Mouse (Mus musculus): ENCODE measurements at regions not wholly inside any gene's neighbourhood (a gene's known extent, or its start where the extent isn't known, plus 50 kb on each side); places are given as distances from the start of the nearest gene placed in this dataset.

DNA sequence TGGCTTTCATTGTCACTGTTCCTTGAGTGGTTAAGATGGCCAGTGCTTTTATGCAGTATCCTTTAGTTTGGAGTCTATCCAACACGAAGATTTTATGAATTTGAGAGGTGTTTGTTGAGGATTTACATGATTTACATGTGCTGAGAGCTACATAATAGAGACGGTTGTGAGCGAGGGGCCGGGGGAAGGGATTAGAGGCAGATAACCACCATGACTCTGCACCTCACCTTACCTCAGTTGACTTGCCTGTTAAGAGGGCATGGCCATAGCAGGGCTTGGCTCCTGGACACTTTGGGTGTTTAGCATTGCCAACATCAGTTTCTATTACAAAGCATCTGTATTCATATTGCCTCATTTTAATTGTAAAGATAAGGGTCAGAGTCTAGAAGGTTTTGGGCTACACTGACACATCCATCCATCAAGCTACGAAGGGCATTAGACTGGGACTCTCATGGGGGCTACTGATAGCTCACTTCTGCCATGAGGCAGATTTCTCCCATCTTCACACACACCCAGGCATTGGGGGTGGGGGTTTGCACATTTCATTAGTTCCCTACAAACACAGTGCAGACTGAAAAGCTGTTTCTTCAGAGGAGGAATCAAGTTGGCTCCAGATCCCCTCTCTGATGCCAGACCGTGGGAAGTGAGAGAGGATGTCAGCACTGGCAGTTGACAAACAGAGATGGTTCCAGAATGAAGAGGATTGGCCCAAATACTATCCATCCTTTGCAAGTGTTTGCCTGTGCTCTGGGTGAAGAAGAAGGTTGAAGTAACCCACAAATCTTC lies 139.9 kb downstream of the Gm11011 start:
- no peak for DNase-seq

GRCm38 (mm10) chr2:169445877-169446276 lies 141.7 kb downstream of the Gm11011 start:
- DNase-seq = no peak

DNA sequence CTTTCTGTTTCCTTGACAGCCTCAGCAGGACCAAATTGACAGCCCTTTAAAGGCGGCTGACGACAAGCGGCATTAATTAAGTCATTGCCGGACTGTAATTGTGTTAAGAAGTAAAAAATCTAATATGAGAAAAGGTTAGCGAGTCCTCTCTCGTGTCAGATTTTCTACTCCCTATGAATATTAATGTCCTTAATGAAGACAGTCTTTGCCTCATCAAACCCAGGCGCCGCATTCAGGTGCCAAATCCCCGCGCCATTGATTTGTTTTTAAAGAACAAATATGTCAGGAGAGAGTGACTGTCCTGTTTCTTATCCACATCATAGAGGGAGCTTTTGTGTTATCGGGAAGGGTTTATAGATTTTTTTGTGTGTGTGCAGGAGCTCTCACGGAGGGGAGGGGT lies 142.2 kb downstream of the Gm11011 start:
- no peak for DNase-seq

DNA sequence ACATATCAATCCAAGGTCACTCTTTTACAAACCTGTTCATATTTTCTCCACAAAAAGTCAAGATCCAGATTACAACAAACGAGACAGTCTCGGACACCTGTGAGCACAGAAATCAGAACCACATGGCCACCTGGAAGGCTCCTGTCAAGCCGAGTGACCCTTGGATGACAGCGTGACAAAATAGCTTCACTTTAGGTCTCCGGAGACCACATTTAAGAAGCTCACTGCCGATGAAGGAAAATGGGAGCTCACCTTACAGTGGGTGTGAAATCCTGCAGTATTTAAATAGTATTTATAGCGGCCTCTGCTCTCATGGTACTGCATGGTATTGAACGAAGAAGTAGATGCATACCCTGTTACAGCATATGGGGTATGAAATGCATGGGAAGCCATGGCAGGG lies 144.3 kb downstream of the Gm11011 start:
- no peak for DNase-seq

- DNase-seq = no peak
These were observed 156.0 kb downstream of the Gm11011 start for GRCm38 (mm10) chr2:169431516-169431915.

- no peak for DNase-seq
These were observed 158.1 kb downstream of the Gm11011 start for GRCm38 (mm10) chr2:169429411-169429810.

GRCm38 (mm10) chr2:169424166-169424920 lies 163.2 kb downstream of the Gm11011 start:
- DNase-seq = no peak

- DNase-seq = no peak
These were observed 175.2 kb downstream of the Gm11011 start for GRCm38 (mm10) chr2:169412361-169412760.

- DNase-seq = no peak
These were observed 177.5 kb downstream of the Gm11011 start for GRCm38 (mm10) chr2:169410080-169410479.

- no peak for DNase-seq
These were observed 182.4 kb downstream of the Gm11011 start for GRCm38 (mm10) chr2:169404908-169405690.

- DNase-seq = no peak
These were observed 189.8 kb downstream of the Gm11011 start for GRCm38 (mm10) chr2:169397758-169398157.

GRCm38 (mm10) chr2:169397013-169397412 lies 190.5 kb downstream of the Gm11011 start:
- no peak for DNase-seq

DNA sequence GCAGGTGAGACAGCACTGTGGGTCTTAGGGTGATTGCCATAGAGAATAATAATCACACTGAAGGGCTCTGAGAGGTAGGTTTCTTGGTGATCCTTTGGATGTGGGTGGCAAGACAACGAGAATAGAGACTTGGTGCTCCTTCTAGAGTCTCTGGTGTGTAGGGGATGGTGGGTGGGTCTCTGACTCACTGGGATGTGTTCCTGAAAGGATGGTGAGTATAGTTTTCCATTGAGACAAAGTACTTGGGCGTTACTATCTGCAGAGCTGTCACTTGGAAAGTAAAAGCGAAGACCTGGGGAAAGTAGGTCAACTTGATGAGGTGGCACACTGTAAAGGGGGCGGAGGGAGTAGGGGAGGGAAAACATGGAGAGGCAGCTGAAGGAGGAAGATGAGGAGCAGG lies 191.3 kb downstream of the Gm11011 start:
- DNase-seq = no peak

GRCm38 (mm10) chr2:169389611-169390010 lies 197.9 kb downstream of the Gm11011 start:
- DNase-seq = no peak

DNA sequence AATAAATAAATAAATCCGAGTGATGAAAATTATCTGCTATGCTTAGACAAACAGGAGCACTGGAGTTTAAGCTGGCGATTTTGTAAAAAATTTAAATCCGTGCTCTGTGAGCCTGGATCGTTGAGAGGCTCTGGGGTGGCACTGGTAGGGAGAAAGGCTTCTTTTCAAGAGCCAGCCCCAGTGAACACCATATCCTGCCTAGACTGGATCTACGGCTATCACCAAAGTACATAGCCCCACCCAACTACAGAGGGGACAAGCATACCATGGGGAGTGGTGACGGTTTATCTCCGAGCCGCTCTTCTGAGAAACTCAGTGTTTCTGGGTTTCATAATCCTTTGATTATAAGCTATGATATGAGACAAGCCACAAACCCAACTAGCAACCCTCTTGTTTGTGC lies 199.0 kb downstream of the Gm11011 start:
- DNase-seq = no peak

GRCm38 (mm10) chr2:169387765-169388518 lies 199.6 kb downstream of the Gm11011 start:
- no peak for DNase-seq

DNA sequence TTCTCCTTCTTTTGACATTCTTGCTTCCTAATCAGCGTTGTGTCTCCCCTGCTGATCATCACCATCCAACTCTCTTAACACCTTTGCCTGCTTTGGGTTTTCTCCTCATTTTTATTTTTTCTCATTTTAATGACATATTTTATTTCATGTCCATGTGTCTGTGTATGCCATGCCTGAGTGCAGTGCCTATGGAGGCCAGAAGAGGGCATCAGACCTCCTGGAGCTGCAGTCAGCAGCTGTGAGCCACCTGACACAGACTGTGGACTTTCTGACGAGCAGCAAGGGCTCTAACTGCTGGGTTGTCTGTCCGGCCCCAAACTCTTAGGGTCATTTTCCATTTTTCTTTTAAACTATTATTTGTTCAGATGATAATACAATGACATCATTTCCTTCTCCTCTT lies 203.8 kb downstream of the Gm11011 start:
- no peak for DNase-seq

DNA sequence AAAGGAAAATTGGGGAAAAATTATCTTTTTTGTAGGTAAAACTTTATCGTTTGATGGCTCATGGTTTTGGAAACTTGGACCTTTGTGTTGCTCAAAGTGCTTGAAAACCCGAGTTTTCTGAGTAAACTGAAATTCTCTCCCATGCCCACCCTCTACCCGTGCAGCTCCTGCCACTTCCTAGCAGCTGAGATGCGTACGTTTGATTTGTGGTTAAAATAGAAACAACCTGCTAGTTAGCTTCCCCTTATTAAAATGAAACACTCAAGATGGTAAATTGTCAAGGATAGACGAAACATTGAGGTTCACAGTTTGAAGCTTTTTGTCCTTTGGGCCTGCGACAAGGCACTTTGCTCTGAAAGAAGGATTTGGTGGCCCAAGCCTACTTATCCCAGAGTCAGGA lies 214.5 kb downstream of the Gm11011 start:
- DNase-seq = no peak

GRCm38 (mm10) chr2:169365046-169365445 lies 222.5 kb downstream of the Gm11011 start:
- DNase-seq = no peak

- DNase-seq = no peak
These were observed 227.3 kb downstream of the Gm11011 start for GRCm38 (mm10) chr2:169360272-169360671.

DNA sequence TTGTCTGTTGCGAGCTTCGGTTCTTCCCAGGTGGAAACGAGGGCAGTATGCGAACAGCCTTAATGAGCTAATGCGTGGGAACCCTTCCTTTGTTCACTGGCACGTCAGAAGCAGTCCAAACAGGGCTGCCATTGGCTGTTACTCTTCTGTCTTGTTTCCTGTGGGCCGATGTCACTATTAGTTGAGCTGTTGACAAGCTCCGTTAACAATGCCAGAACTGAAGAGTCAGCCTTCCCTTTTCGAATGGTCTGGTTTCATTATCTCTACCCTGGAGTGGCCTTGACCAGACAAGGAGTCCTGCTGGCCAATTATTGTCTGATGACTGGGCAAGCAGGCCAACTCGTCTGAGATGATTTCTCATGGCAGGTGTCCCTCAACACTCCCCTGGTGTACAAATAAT lies 230.1 kb downstream of the Gm11011 start:
- no peak for DNase-seq

GRCm38 (mm10) chr2:169351547-169351946 lies 236.0 kb downstream of the Gm11011 start:
- DNase-seq = no peak

DNA sequence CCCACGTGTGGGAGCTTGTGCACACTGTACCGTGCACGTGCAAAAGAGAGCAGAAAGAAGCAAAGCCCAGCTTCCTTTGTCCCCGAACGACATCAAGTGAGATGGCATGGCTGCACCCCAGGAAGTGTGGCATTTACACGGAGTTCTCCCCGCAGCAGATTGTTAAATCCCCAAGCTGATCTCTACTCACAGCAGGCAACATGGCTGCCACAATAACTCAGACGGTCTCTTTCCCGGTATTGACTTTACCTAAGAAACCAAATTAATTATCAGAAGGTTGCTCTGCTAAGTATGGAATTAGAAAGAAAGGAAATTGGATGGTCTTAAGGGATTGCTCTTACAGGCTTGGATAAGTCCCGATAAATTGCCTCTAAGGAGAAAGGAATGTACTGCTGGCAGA lies 241.4 kb downstream of the Gm11011 start:
- no peak for DNase-seq

All from cerebellum, adult 9-10 months (tissue).